Comparison of ENCODE assay signal across 13 mouse cellular contexts in the genomic region with DNA sequence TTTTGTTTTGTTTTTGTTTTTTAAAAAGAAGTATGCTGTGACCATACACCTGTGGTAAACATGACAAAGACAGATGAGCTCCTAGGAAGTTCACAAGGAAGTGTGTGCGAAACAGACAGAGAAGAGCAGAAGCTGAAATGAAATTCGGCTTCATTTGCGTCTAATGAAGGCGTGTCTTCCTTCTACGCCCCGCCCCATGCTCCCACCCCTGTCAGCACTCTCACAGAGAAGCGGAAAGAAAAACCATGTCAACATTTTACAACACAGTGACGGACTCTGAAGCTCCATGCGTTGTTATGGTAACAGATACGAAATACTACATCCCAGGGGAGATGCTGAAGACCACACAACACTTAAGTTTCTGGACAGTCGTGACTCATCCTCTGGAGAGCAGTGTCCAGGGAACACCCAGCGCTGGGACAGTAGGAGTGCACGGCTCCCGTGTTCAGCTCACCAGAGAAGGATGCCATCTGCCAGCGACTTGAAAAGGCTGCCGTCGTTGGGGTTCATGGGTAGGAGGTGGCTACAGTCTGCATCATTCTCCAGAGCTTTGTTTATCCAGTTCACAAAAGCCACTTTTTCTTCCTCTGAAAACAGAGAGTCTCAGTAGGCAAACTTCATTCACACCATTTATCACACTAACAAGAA. TPM values are rescaled to one million over a fixed set of nuclear protein-coding genes. Genes with fewer than 3 reads are reported as not detected.
DNase-seq lines count a peak whose midpoint lies in the region; ATAC-seq lines count a peak whose summit lies in the region.
"Had no signal": no experiment of that assay in that cellular context is flagged by ENCODE, and none has a peak within 500 bp of the region (broad histone marks: within the 10 kb centered on the region; RNA-seq: fewer than 3 reads in every experiment).

No protein-coding gene starts in this region.

- no peaks in the 10 kb centered on the region for H3K9me3 ChIP-seq in hindbrain, embryonic 13.5 days
- H3K9me3 ChIP-seq in hindbrain, embryonic 14.5 days (ENCODE audit: control insufficient read depth, low read length), result no peaks in the 10 kb centered on the region
- no peaks in the 10 kb centered on the region for H3K9me3 ChIP-seq in lung, embryonic 16.5 days (ENCODE audit: control insufficient read depth, low read length)
- H3K9me3 ChIP-seq: forebrain, embryonic 13.5 days; G1E had no signal

- no peak for DNase-seq in hindbrain, embryonic 14.5 days (ENCODE audit: low spot score)
- no peak for DNase-seq in lung, postnatal 14 days
- DNase-seq in brain, adult 2 months (ENCODE audit: low read depth, low spot score), result peak; percentile 68
- DNase-seq in right cerebral cortex, postnatal 36 days (ENCODE audit: low spot score in 2 of 2), result peak; percentile 12 to 25
- DNase-seq in adrenal gland, postnatal 10 days, result no peak
- DNase-seq: embryo, embryonic 11 days; kidney, adult 8-10 months; thymus, postnatal 14 days had no signal

- H3K27ac ChIP-seq in hindbrain, embryonic 13.5 days, result no peak overlapping the region
- no peak overlapping the region for H3K27ac ChIP-seq in hindbrain, embryonic 14.5 days
- no peak overlapping the region for H3K27ac ChIP-seq in lung, embryonic 16.5 days (ENCODE audit: low read length)
- H3K27ac ChIP-seq: forebrain, embryonic 13.5 days; macrophage had no signal

- ATAC-seq in hindbrain, embryonic 13.5 days (ENCODE audit: low FRiP score), result no peak; the same call in 1 of the 2 replicates
- no peak for ATAC-seq in hindbrain, embryonic 14.5 days (ENCODE audit: low FRiP score)
- ATAC-seq in lung, embryonic 16.5 days (ENCODE audit: low read depth), result peak; percentile 23; the same call in 1 of the 2 replicates
- ATAC-seq: forebrain, embryonic 13.5 days had no signal

- no peak overlapping the region for H3K4me3 ChIP-seq in hindbrain, embryonic 13.5 days
- no peak overlapping the region for H3K4me3 ChIP-seq in hindbrain, embryonic 14.5 days (replicated peaks; ENCODE audit: low read length)
- H3K4me3 ChIP-seq in lung, embryonic 16.5 days (ENCODE audit: low read length), result no peak overlapping the region
- H3K4me3 ChIP-seq: forebrain, embryonic 13.5 days had no signal

- H3K4me2 ChIP-seq in hindbrain, embryonic 13.5 days, result 0 out of 2 replicates have a peak overlapping the region, but pooled peaks have one; percentile 3
- H3K4me2 ChIP-seq in hindbrain, embryonic 14.5 days (replicated peaks), result no peak overlapping the region
- no peak overlapping the region for H3K4me2 ChIP-seq in lung, embryonic 16.5 days (ENCODE audit: low read depth, low read length)
- H3K4me2 ChIP-seq: forebrain, embryonic 13.5 days had no signal

- H3K36me3 ChIP-seq in hindbrain, embryonic 13.5 days, result no peaks in the 10 kb centered on the region
- no peaks in the 10 kb centered on the region for H3K36me3 ChIP-seq in hindbrain, embryonic 14.5 days (replicated peaks; ENCODE audit: control insufficient read depth, insufficient read depth)
- H3K36me3 ChIP-seq in lung, embryonic 16.5 days (ENCODE audit: control insufficient read depth, insufficient read depth, low read length), result no peaks in the 10 kb centered on the region
- H3K36me3 ChIP-seq: G1E had no signal

- WGBS in hindbrain, embryonic 13.5 days, result 62% methylated on average over 17 of the region's 17 CpGs
- WGBS in hindbrain, embryonic 14.5 days, result 67% methylated on average over 17 of the region's 17 CpGs
- 73% methylated on average over 17 of the region's 17 CpGs for WGBS in lung, embryonic 16.5 days

- H3K27me3 ChIP-seq in hindbrain, embryonic 13.5 days, result no peaks in the 10 kb centered on the region
- no peaks in the 10 kb centered on the region for H3K27me3 ChIP-seq in hindbrain, embryonic 14.5 days (ENCODE audit: control insufficient read depth, insufficient read depth, low read length)
- H3K27me3 ChIP-seq in lung, embryonic 16.5 days (ENCODE audit: control insufficient read depth, insufficient read depth, low read depth, low read length), result no peaks in the 10 kb centered on the region
- H3K27me3 ChIP-seq: forebrain, embryonic 13.5 days had no signal

- no peak overlapping the region for H3K9ac ChIP-seq in hindbrain, embryonic 13.5 days
- no peak overlapping the region for H3K9ac ChIP-seq in hindbrain, embryonic 14.5 days
- H3K9ac ChIP-seq in lung, embryonic 16.5 days (ENCODE audit: low read length), result no peak overlapping the region
- H3K9ac ChIP-seq: forebrain, embryonic 13.5 days had no signal

- no peaks in the 10 kb centered on the region for H3K4me1 ChIP-seq in hindbrain, embryonic 13.5 days (replicated peaks)
- H3K4me1 ChIP-seq in hindbrain, embryonic 14.5 days (replicated peaks; ENCODE audit: control insufficient read depth, insufficient read depth, low read length), result no peaks in the 10 kb centered on the region
- no peaks in the 10 kb centered on the region for H3K4me1 ChIP-seq in lung, embryonic 16.5 days (replicated peaks; ENCODE audit: control insufficient read depth, insufficient read depth, low read length)
- H3K4me1 ChIP-seq: forebrain, embryonic 13.5 days had no signal

RNA-seq across cellular contexts. Expression of a gene that starts 33.6 kb away (rescaled TPM):
- polyA plus RNA-seq in hindbrain, embryonic 13.5 days (2015; fragmentation: Nextera tagmentation; extraction: Ambion mirVana), result 6.4 and 6.8 TPM in 2 replicates
- polyA plus RNA-seq in hindbrain, embryonic 14.5 days (2014; fragmentation: Nextera tagmentation; extraction: Ambion mirVana), result 11.8 and 12.3 TPM in 2 replicates
- 4.0 and 4.6 TPM in 2 replicates for polyA plus RNA-seq in lung, embryonic 16.5 days (2015; fragmentation: Nextera tagmentation; extraction: Ambion mirVana)
- 1 to 10 TPM; 4.9 to 5.5 TPM for total RNA-seq in adrenal gland, postnatal 10 days (2021)
- polyA plus RNA-seq: G1E, macrophage had no signal

Comparison
In these comparisons a context has a peak if more than half of its experiments do, and no peak if none do; other contexts are left out.
1. DNase-seq: peak in brain, adult 2 months (single experiment) and right cerebral cortex, postnatal 36 days (2 of 2); none in hindbrain, embryonic 14.5 days (single experiment), lung, postnatal 14 days (single experiment) and adrenal gland, postnatal 10 days (single experiment).